Mouse (Mus musculus) limb, embryonic 12.5 days (tissue): ENCODE results near the gene Myo3a. TPM values are rescaled to one million over a fixed set of nuclear protein-coding genes. Genes with fewer than 3 reads are reported as not detected.

Experiments
- ATAC-seq: fragments of 200-750 bp; cut with Nextera tagmentation; 2 replicates; pipeline ENCODE4 v1.8.0; 2017; ENCODE audit warnings: low read depth, moderate TSS enrichment; ENCODE audit not compliant: insufficient number of reproducible peaks, insufficient read depth, low FRiP score, low TSS enrichment
- H3K27ac ChIP-seq: fragments of 300-500 bp; sonication (generic); 2 replicates; pipeline ENCODE4 v1.5.1; 2016; ENCODE audit warnings: mild to moderate bottlenecking, moderate library complexity
- H3K27me3 ChIP-seq: fragments of 300-500 bp; sonication (generic); 2 replicates; pipeline ENCODE4 v1.6.1; 2016; ENCODE audit warnings: mild to moderate bottlenecking, moderate library complexity
- H3K36me3 ChIP-seq: fragments of 300-500 bp; sonication (generic); 2 replicates; pipeline ENCODE4 v1.6.1; 2016; ENCODE audit warnings: mild to moderate bottlenecking, moderate library complexity
- H3K4me1 ChIP-seq: fragments of 300-500 bp; sonication (generic); replicated peaks from 2 replicates; pipeline ENCODE4 v1.6.1; 2016
- H3K4me2 ChIP-seq: fragments of 300-500 bp; sonication (generic); 2 replicates; pipeline ENCODE4 v1.6.1; 2016; ENCODE audit warnings: mild to moderate bottlenecking, moderate library complexity
- H3K4me3 ChIP-seq: fragments of 300-500 bp; sonication (generic); replicated peaks from 2 replicates; pipeline ENCODE4 v1.5.1; 2016; ENCODE audit warnings: mild to moderate bottlenecking
- H3K9ac ChIP-seq: fragments of 300-500 bp; sonication (generic); replicated peaks from 2 replicates; pipeline ENCODE4 v1.6.1; 2016; ENCODE audit warnings: mild to moderate bottlenecking, moderate library complexity
- H3K9me3 ChIP-seq: fragments of 300-500 bp; sonication (generic); 2 replicates; pipeline ENCODE4 v1.6.1; 2016; ENCODE audit warnings: mild to moderate bottlenecking, moderate library complexity
- WGBS: fragments of 180-500 bp; shearing (Covaris S2); methylation state at CpG from one replicate; pipeline ENCODE4 v1.1.7; 2016; 5-methylcytosine and 5-hydroxymethylcytosine counted together
- polyA plus RNA-seq: library from polyadenylated mRNA; unstranded; fragments of >200 nt; fragmentation: Nextera tagmentation; extraction: Ambion mirVana; gene quantifications from 2 replicates; pipeline ENCODE4 v1.2.1, GENCODE M21; 2016

The Myo3a gene
- not detected in 2 replicates for polyA plus RNA-seq

- Histone ChIP-seq H3K27me3 (peaks cover 10% of the 10 kb centered on the region), H3K9ac (peak within 1 kb of the TSS; percentile 31; the same call in 1 of the 2 replicates), H3K9me3 (no peaks in the 10 kb centered on the region), H3K4me1 (peaks cover 4% of the 10 kb centered on the region; the same call in 1 of the 2 replicates), H3K27ac (no peak within 1 kb of the TSS), H3K4me3 (peak within 1 kb of the TSS; percentile 26), H3K4me2 (peak within 1 kb of the TSS; percentile 56), H3K36me3 (no peaks in the 10 kb centered on the region)
- under 1% methylated on average over 21 of the region's 21 CpGs for WGBS
- 0 out of 2 replicates have a peak, but pooled peaks have one; percentile 78 for ATAC-seq
These were observed at the start of gene Myo3a for GRCm38 (mm10) chr2:22227308-22227707. Gene Myo3a, plus strand, starts transcription at chr2:22227503.

- H3K27ac ChIP-seq: no peak overlapping the region
- H3K4me2 ChIP-seq: no peak overlapping the region
- 54% methylated on average over 3 of the region's 3 CpGs for WGBS
- H3K4me1 ChIP-seq: no peaks in the 10 kb centered on the region
- H3K4me3 ChIP-seq: no peak overlapping the region
- H3K36me3 ChIP-seq: no peaks in the 10 kb centered on the region
- no peak for ATAC-seq
- no peaks in the 10 kb centered on the region for H3K27me3 ChIP-seq
- no peaks in the 10 kb centered on the region for H3K9me3 ChIP-seq
- H3K9ac ChIP-seq: no peak overlapping the region
These were observed 23.2 kb downstream of the Myo3a start for GRCm38 (mm10) chr2:22250462-22250861.

GRCm38 (mm10) chr2:22251045-22251444 is 23.7 kb downstream of the Myo3a start:
- no peak overlapping the region for H3K9ac ChIP-seq
- 84% methylated on average over 2 of the region's 2 CpGs for WGBS
- no peaks in the 10 kb centered on the region for H3K36me3 ChIP-seq
- H3K27ac ChIP-seq: no peak overlapping the region
- H3K4me3 ChIP-seq: no peak overlapping the region
- H3K27me3 ChIP-seq: no peaks in the 10 kb centered on the region
- H3K4me2 ChIP-seq: no peak overlapping the region
- H3K4me1 ChIP-seq: no peaks in the 10 kb centered on the region
- ATAC-seq: no peak
- H3K9me3 ChIP-seq: no peaks in the 10 kb centered on the region

DNA sequence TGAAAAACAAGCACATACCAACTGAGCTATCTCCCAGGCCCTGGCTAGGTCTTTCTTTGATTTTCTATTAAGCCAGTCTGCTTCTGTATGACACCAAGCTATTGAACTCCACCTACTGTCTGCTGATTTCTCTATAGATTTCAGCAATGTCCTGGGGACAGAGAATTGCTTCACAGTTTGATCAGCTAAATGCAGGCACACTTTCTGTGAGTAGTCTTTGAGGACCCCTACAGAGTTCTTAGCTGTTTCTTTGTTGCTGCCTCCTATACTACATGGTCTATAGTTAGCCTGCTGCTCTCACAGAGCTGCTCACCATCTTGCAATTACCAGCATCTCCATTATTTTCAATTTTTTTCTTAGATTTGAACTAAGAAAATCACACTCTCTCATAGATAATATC is 28.3 kb downstream of the Myo3a start:
- no peak overlapping the region for H3K9ac ChIP-seq
- no peak overlapping the region for H3K27ac ChIP-seq
- H3K9me3 ChIP-seq: no peaks in the 10 kb centered on the region
- no peaks in the 10 kb centered on the region for H3K4me1 ChIP-seq
- H3K4me3 ChIP-seq: no peak overlapping the region
- H3K36me3 ChIP-seq: no peaks in the 10 kb centered on the region
- no peaks in the 10 kb centered on the region for H3K27me3 ChIP-seq
- H3K4me2 ChIP-seq: no peak overlapping the region
- no peak for ATAC-seq

GRCm38 (mm10) chr2:22271555-22271954 is 44.3 kb downstream of the Myo3a start:
- 67% methylated on average over 2 of the region's 2 CpGs for WGBS
- H3K4me1 ChIP-seq: no peaks in the 10 kb centered on the region
- H3K27ac ChIP-seq: no peak overlapping the region
- no peaks in the 10 kb centered on the region for H3K36me3 ChIP-seq
- no peak overlapping the region for H3K4me3 ChIP-seq
- no peak for ATAC-seq
- H3K9ac ChIP-seq: no peak overlapping the region
- H3K4me2 ChIP-seq: no peak overlapping the region
- H3K27me3 ChIP-seq: no peaks in the 10 kb centered on the region
- no peaks in the 10 kb centered on the region for H3K9me3 ChIP-seq

GRCm38 (mm10) chr2:22285366-22285765 is 58.1 kb downstream of the Myo3a start:
- no peak for ATAC-seq
- WGBS: 63% methylated on average over 2 of the region's 2 CpGs
- no peaks in the 10 kb centered on the region for H3K4me1 ChIP-seq
- no peak overlapping the region for H3K4me2 ChIP-seq
- no peaks in the 10 kb centered on the region for H3K9me3 ChIP-seq
- H3K4me3 ChIP-seq: no peak overlapping the region
- no peak overlapping the region for H3K27ac ChIP-seq
- no peaks in the 10 kb centered on the region for H3K36me3 ChIP-seq
- H3K27me3 ChIP-seq: no peaks in the 10 kb centered on the region
- H3K9ac ChIP-seq: no peak overlapping the region

GRCm38 (mm10) chr2:22285777-22286176 is 58.5 kb downstream of the Myo3a start:
- H3K4me1 ChIP-seq: no peaks in the 10 kb centered on the region
- no peak overlapping the region for H3K9ac ChIP-seq
- no peak overlapping the region for H3K27ac ChIP-seq
- H3K4me2 ChIP-seq: no peak overlapping the region
- no peaks in the 10 kb centered on the region for H3K27me3 ChIP-seq
- no peak for ATAC-seq
- no peaks in the 10 kb centered on the region for H3K36me3 ChIP-seq
- H3K4me3 ChIP-seq: no peak overlapping the region
- H3K9me3 ChIP-seq: no peaks in the 10 kb centered on the region
- WGBS: 39% methylated on average over 1 of the region's 1 CpGs

GRCm38 (mm10) chr2:22293579-22294446 is 66.5 kb downstream of the Myo3a start:
- Histone ChIP-seq H3K9me3 (no peaks in the 10 kb centered on the region), H3K4me1 (no peaks in the 10 kb centered on the region), H3K9ac (no peak overlapping the region), H3K27ac (no peak overlapping the region), H3K27me3 (no peaks in the 10 kb centered on the region), H3K4me2 (no peak overlapping the region), H3K4me3 (no peak overlapping the region), H3K36me3 (no peaks in the 10 kb centered on the region)
- ATAC-seq: no peak
- 69% methylated on average over 11 of the region's 11 CpGs for WGBS

- Histone ChIP-seq H3K36me3 (no peaks in the 10 kb centered on the region), H3K9ac (no peak overlapping the region), H3K27me3 (no peaks in the 10 kb centered on the region), H3K4me2 (no peak overlapping the region), H3K4me1 (no peaks in the 10 kb centered on the region), H3K27ac (no peak overlapping the region), H3K4me3 (no peak overlapping the region), H3K9me3 (no peaks in the 10 kb centered on the region)
- ATAC-seq: no peak
- 34% methylated on average over 2 of the region's 2 CpGs for WGBS
These were observed 67.1 kb downstream of the Myo3a start for GRCm38 (mm10) chr2:22294447-22294738.

GRCm38 (mm10) chr2:22297913-22298312 is 70.6 kb downstream of the Myo3a start:
- H3K4me1 ChIP-seq: no peaks in the 10 kb centered on the region
- 62% methylated on average over 1 of the region's 1 CpGs for WGBS
- H3K36me3 ChIP-seq: no peaks in the 10 kb centered on the region
- H3K27me3 ChIP-seq: no peaks in the 10 kb centered on the region
- no peak for ATAC-seq
- H3K4me3 ChIP-seq: no peak overlapping the region
- no peak overlapping the region for H3K9ac ChIP-seq
- no peaks in the 10 kb centered on the region for H3K9me3 ChIP-seq
- H3K27ac ChIP-seq: no peak overlapping the region
- no peak overlapping the region for H3K4me2 ChIP-seq

GRCm38 (mm10) chr2:22338269-22338857 is 111.1 kb downstream of the Myo3a start:
- H3K4me3 ChIP-seq: peak overlapping the region; percentile 46
- H3K4me1 ChIP-seq: 0 out of 2 replicates have a peak, but pooled peaks cover 5% of the 10 kb centered on the region
- no peaks in the 10 kb centered on the region for H3K36me3 ChIP-seq
- H3K9me3 ChIP-seq: no peaks in the 10 kb centered on the region
- 6% methylated on average over 16 of the region's 32 CpGs for WGBS
- peak overlapping the region; percentile 81 for H3K4me2 ChIP-seq
- peak overlapping the region; percentile 52; the same call in 1 of the 2 replicates for H3K9ac ChIP-seq
- peak; percentile 86 for ATAC-seq
- no peak overlapping the region for H3K27ac ChIP-seq
- no peaks in the 10 kb centered on the region for H3K27me3 ChIP-seq
